Mouse (Mus musculus): ENCODE results near the gene Armc6.

- no peak for TF ChIP-seq CTCF (IDR thresholded peaks at IDR 0.05; ENCODE audit: low read depth)
- TF ChIP-seq EP300 (IDR thresholded peaks at IDR 0.05; ENCODE audit: low read depth): no peak
Observed at GRCm38 (mm10) chr8:70173320-70173719, 60.9 kb downstream of the Armc6 start.

Data from liver, embryonic 14.5 days (tissue).